Mouse (Mus musculus) lung, adult 2 months (tissue): ENCODE data around the gene Tenm4.

Source experiments
- CTCF ChIP-seq: fragments of 200-500 bp; IDR thresholded peaks from 2 replicates; pipeline ENCODE4 v1.5.1; 2011; ENCODE audit warnings: mild to moderate bottlenecking, low read length, control low read depth; ENCODE audit not compliant: insufficient read depth
- POLR2A ChIP-seq: fragments of 200-500 bp; IDR thresholded peaks from 2 replicates; pipeline ENCODE4 v1.6.1; 2011; ENCODE audit warnings: low read depth, mild to moderate bottlenecking, control low read depth, low read length, borderline replicate concordance; ENCODE audit errors: extremely low read depth

GRCm38 (mm10) chr7:96811691-96812090, 640.6 kb downstream of the Tenm4 start:
- TF ChIP-seq CTCF (no peak), POLR2A (no peak)
